Mouse (Mus musculus) v-Abl transformed pro-B cells (cell line): ENCODE measurements around the gene Ceacam18.
"Not testable (repeated sequence)": the region's sequence is repeated elsewhere in the genome, so short reads cannot be mapped to it uniquely, and the experiment has no call there.

Experiments used
- in situ Hi-C, 2 experiments: fragments of 400-800 bp; cut with MboI; formaldehyde crosslinking; loops; one replicate each; pipeline ENCODE4 v1.15.1; 2025; ENCODE audit not compliant: unreplicated experiment in 2 of 2

The Ceacam18 gene

DNA sequence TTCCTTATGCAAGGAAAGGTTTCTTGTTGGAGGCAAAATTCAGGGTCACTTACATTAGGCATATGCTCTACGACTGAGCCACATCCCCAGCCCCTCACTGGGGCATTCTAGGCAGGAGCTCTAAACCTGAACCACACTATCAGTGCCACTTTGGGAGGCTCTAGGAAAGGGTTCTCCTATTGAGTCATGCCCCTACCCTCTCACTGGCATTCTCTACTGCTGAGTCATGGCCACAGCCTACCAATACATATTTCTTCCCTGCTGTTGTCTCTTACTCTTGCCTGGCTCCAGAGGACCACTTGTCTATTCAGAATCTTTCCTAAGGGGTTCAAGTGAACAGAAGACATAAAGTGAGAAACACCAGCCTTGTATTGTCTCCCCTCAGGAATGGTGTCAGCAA is 28.3 kb downstream of the Ceacam18 start:
- in situ Hi-C loops: loop anchor here in 1 of 2 experiments (5.0 kb wide), 1 partner anchor 381 kb away; no protein-coding TSS in a partner anchor

DNA sequence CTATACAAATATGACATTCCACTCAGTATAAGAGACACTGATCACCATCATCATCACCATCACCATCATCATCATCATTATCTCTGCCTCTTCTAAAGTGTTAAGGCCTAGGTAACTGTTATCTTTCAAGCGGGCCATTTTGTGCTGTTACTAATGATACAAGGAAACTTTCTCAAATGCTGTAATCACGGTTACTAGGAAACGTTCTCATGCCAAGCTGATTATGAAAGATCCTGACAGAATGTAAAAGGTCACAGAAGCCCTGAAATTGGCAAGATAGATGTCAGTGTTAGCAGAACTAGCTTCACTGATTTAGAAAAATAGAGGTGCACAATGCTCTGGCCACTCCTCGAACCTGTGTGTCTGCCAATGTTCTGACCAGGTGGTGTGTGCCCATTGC is 32.7 kb downstream of the Ceacam18 start:
- in situ Hi-C loops: not testable (repeated sequence)

DNA sequence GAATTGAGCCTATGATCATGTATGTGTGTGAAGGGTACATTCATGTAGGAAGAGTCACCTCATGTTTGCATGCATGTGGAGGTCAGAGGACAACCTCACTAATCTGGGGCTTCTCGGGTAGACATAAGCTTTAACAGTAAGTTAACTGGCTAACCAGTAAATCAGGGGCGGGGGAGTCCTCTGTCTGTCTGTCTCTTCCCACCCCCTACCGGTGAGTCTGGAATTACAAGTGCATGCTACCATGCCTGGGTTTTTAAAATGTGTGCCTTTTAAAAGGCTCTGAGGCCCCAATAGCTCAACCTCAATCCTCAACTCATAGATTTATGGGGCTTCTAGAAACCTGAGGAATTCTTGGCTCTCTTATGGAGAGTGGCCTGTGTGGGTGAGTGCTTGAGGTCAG is 34.1 kb downstream of the Ceacam18 start:
- in situ Hi-C loops: no loop called here

DNA sequence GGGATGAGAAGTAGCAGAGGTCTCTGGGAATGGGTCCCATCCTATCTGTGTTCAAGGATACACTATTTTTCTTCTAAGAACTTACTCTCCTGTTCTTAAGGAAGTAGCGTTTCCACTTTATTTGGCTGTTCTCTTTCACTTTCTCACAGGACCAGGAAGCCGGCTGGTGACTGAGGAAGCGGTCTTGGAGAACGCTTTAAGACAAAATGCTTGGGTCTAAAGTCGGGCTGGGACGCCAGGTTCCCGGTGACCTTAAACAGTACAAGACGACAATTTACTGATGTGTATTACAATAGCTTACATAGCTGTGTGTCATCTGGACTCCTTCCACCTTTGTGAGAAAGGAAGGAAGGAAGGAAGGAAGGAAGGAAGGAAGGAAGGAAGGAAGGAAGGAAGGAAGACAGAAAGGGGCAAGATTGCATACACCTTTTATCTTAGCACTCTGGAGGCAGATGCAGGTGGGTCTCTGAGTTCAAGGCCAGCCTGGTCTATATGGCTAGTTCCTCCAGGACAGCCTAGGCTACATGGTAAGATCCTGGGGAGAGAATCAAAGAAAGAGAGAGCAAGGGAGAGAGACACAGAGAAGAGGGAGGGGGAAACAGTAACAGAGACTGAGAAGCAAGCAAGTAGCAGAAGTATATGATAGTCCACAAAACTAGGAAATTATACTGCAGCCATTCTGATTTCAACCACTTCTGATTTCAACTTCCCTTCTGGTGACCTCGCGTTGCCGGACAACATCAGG is 36.7 kb downstream of the Ceacam18 start:
- in situ Hi-C loops: loop anchor here (5.0 to 10.0 kb wide), 8 partner anchors 89 to 1176 kb away; partner anchors contain the start of gene Zfp715 (in 1 of the 2)

DNA sequence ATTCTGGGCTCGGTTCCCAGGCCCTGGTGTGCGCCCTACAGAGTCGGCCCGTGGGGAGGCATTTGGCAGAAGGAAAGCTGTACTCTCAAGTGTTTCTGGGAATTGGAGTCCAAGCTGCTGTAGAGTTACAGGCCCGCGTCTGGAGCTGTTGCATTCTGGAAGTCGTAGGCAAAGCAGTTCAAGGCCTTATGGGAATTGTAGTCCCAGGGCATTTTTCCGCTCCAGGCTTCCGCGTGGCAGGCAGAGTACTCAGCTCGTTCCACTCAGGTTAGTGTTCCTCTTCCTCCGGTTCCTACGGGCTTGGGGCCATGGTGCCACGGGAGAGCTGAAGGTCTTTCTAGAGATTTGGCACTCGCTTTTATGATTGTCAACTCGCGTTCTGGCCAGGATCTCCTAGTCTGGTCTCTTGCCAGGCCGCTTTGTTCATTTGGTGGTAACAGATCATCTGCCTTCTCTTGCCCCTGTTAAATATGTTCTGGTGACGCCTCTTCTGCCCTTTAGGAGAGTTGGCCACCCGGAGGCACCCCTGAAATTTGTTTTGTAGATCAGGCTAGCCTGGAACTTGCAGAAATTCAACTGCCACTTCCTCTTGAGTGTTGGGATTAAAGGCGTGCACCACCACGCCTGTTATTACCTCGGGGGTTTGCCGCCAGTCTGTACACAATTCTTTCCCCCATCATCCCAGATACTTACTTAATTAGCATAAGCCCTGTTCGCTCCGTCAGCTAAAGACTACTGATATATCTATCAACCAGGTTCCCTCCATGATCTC is 37.5 kb downstream of the Ceacam18 start, which contains the start of gene Ctu1:
TSS of gene Ctu1 (plus strand) at position 208 of the 772 bp plus-strand sequence.
- in situ Hi-C loops: loop anchor here (5.0 to 10.0 kb wide), 8 partner anchors 90 to 1177 kb away; partner anchors contain the start of gene Zfp715 (in 1 of the 2)

DNA sequence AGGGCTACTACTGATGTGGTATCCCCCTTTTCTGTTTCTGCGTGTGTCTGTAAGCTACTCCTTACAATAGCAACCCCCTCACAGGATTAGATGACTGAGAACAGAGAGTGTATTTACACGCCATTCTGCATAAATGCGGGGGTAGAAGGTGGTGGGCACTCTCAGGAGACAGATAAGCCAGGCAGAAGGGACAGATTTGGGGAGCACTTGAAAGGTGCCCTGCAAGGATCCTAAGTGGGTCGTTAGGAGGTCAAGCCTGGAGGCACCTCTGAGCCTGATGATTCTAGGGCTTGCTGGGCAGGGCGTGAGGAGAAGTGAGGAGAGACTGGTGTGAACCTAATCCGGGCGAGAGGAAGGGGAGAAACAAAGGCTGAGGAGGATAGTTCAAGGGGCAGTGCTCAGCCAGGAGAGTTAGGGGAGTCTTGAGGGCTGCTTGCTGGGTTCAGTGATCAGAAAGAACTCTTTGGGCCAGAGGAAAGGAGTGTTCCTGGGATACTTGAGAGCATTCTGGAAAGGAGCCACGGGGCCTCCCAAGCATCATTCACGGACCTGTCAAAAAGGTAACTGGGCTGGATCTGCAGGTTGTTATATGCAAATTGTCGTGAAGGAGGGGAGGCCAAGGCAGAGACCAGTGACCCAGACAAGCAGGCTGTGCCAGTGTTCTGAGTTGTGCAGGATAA is 38.2 kb downstream of the Ceacam18 start:
- in situ Hi-C loops: loop anchor here (5.0 to 10.0 kb wide), 8 partner anchors 90 to 1178 kb away; partner anchors contain the start of gene Zfp715 (in 1 of the 2)

DNA sequence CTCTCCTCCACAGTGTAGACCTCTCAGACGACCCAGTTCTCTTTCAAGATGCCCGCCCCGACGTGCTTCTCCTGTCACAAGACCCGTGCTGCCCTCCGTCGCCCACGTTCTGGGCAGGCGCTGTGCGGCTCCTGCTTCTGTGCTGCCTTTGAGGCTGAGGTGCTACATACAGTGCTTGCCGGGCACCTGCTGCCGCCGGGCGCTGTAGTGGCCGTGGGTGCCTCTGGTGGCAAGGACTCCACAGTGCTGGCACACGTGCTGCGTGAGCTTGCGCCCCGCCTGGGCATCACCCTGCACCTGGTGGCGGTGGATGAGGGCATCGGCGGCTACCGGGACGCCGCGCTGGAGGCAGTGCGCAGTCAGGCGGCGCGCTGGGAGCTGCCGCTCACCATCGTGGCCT is 40.6 kb downstream of the Ceacam18 start:
- in situ Hi-C loops: loop anchor here (10.0 to 25.0 kb wide), 9 partner anchors 212 to 1262 kb away; partner anchors contain the start of genes 1700028J19Rik (in 1 of the 2), 2410002F23Rik (in 1 of the 2), Ap2a1 (in 1 of the 2) and Aspdh (in 1 of the 2)

DNA sequence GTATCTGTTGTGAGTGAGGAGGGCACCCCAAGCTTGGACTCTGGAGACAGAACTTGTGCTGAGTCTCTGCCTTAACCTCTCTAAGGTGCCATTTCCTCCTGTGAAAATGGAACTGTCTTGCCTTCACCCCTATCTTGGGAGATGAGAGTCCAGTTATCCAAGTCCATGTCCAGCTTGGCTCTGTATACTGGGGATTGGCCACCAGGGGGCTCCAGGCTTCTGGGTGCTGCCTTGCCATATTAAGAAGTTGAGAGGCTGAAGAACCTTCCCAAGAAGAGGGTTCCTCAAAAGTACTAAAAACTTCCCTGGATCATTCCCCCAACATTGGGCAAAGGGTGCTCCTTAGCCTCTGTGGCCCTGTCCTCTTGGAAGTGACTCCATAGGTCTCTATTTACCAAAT is 44.0 kb downstream of the Ceacam18 start:
- in situ Hi-C loops: loop anchor here (10.0 to 25.0 kb wide), 9 partner anchors 209 to 1259 kb away; partner anchors contain the start of genes 1700028J19Rik (in 1 of the 2), 2410002F23Rik (in 1 of the 2), Ap2a1 (in 1 of the 2) and Aspdh (in 1 of the 2)

DNA sequence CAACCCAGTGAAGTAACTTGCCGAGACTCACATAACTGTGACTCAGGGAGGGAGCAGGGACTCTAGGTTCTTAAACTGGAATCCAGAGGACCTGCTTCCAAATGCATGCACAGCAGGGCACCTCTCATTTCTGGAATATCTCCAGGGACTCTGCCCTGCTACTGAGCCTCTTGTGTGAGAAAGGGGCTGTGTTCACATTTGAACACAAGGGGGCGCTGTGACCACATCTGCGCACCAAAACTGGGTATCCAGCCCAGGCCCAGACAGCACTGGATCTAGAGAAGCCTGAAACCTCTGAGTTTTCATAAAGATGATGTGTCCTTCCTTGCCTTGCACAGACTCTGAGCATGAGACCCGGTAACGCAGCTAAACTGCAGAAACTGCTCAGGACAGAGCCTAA is 46.5 kb downstream of the Ceacam18 start:
- in situ Hi-C loops: loop anchor here (5.0 to 25.0 kb wide), 8 partner anchors 204 to 1256 kb away; partner anchors contain the start of genes Klk4 (in 2 of the 2), 1700028J19Rik (in 1 of the 2), 2410002F23Rik (in 1 of the 2) and Ap2a1 (in 1 of the 2)

DNA sequence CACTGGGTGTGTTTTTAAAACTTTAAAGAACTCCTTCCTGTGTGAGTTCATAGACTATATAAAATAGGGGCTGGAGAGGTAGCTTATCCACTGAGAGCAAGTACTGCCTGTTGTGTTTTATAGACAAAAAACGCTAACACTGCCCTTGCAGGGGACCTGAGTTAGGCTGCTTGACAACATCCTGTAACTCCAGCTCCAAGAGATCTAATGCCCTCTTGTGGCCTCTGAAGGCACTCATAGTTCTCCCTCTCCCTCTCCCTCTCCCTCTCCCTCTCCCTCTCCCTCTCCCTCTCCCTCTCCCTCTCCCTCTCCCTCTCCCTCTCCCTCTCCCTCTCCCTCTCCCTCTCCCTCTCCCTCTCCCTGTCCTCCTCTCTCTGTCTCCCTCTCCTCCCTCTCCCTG is 48.0 kb downstream of the Ceacam18 start:
- in situ Hi-C loops: loop anchor here (5.0 to 25.0 kb wide), 8 partner anchors 202 to 1255 kb away; partner anchors contain the start of genes Klk4 (in 2 of the 2), 1700028J19Rik (in 1 of the 2), 2410002F23Rik (in 1 of the 2) and Ap2a1 (in 1 of the 2)

DNA sequence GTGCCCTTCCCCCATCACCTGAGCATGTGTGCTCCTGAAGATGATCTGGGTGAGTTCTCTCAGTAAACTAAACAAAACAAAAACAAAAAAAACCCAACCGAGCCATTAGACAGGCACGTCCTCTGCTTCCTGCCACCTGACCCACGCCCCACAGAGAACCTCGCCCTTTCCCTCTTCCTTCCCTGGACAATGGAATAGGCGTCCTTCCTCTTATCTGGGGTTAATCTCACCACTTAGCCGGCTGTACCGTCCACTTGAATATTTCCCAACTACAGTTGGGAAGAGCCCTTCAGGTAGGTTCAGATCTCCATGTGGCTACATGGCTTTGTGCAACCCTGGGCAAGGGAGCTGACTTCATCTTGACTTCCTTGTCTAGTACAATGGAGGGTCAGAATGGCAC is 50.6 kb downstream of the Ceacam18 start:
- in situ Hi-C loops: loop anchor here (5.0 to 25.0 kb wide), 8 partner anchors 48 to 1252 kb away; partner anchors contain the start of genes Klk4 (in 2 of the 2), 1700028J19Rik (in 1 of the 2), 2410002F23Rik (in 1 of the 2) and Ap2a1 (in 1 of the 2)

DNA sequence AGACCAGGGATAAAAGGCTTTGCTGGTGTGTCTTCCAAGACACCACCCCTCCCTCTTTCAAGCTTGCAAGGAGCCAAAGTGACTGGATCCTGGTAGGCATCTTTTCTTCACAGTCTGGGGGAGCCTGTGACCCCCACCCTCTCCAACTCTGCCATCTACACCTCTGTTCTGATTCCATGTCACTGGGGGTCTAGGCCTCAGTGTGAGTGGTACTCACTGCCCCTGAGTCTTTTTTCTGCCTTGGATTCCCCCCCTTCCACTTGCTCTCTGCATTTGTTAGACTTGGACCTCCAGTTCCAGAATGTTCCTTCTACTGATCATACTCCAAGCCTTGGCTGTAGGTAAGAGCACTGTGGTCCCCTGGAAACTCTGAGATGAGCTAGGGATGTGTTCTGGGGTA is 55.6 kb downstream of the Ceacam18 start, which contains the start of gene Klk14:
TSS of gene Klk14 (plus strand) at position 301 of the 400 bp plus-strand sequence.
- in situ Hi-C loops: loop anchor here (25.0 kb wide), 5 partner anchors 197 to 1247 kb away; partner anchors contain the start of genes 1700028J19Rik (in 1 of the 2), 2410002F23Rik (in 1 of the 2), Ap2a1 (in 1 of the 2) and Aspdh (in 1 of the 2)
